Mouse (Mus musculus) spleen, postnatal 0 days (tissue): ENCODE data around the gene 2700081O15Rik. TPM values are rescaled to one million over a fixed set of nuclear protein-coding genes. Genes with fewer than 3 reads are reported as not detected.

ENCODE experiments used
- polyA plus RNA-seq: library from polyadenylated mRNA; unstranded; fragments of >200 nt; fragmentation: Nextera tagmentation; extraction: Ambion mirVana; gene quantifications from 2 replicates; pipeline ENCODE4 v1.2.1, GENCODE M21; 2015

2700081O15Rik gene
- 2.4 and 3.1 TPM in 2 replicates for polyA plus RNA-seq

DNA sequence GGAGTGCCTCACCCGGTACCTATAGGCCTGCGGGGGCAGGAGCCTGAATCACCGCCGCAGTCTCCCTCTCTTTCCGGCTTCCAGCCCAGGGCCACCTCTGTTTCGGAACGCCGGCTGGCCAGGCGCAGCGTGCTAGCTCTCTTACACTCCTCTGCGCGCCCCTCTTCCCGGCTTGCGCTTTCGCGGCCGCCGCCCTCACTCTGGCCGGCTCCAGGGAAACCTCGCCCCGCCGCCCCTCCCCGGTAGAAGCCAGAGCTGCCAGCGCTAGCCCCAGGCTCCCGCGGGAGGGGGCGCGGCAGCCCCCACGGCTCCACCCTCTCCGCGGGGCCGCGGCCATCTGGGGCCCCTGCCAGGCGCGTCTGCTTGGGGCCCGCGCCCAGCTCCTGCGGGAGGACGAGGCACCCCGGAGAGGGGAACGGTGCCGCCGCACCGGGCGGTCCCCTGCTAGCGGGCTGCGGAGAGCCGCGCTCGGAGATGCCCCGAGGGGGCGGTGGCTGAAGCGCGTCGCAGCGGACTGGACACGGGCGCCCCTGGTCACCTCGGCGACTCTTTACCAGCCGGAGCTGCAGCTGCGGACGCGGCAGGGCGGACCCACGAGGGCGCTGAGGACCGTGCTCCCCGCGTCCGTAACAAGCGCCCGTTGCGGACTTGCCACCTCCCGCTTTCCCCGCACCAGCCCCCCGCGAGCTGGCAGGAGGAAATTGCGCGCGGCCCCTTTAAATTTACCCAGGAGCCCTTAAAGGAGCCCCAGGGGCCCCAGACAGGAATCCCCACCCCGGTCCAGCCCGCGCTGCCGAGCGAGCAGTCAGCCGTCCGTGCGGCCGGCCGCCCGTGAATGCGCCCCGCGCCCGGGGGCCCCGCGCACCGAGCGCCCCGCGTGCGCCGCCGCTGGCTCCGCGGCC lies at the start of gene 2700081O15Rik:
TSS of gene 2700081O15Rik (plus strand) at position 792 of the 902 bp plus-strand sequence.

DNA sequence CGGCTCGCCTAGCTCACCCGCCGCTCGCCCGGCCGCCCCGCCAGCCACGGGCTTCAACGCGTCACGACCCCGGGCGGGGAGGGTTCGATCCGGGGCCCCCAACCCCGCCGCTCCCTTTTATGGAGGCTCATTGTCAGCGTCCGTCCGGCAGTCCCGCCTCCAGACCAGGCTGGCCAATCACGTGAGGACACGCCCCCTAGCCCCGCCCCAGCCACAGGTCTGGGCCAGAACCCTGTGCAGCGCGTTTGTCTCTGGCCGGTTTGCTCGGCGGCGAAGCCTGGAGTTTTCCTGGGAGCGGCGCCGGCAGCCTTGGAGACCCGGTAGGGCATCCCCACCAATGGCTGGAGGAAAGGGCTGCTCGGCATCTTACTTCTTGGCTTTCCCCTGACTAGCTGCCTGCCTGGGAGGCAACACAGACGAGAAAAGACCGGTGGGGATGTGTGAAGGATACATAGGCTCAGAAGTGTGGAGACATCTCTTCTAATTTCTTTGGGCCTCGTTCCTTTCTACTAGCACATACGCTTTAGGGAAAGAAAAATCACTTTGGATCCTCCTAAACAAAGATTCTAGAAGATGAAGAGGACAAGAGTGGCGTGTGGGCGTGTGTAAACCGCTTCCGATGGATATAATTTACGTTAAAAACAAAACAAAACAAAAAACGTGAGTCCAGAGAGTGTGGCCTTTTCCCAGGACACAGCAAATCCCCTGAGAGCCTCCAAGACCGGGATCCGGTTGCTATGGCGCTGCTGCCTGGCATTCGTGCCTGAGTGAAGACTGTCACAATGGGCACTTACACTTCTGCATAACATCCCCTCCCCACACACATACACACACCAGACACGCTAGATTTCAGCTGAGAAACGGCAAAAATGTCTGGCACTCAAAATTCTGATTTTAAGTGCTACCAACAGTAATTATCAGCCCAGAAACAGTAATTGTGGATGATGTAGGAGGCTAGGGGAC lies 34.2 kb upstream of the 2700081O15Rik start, which contains the start of gene Spindoc:
TSS of gene Spindoc (minus strand) at position 92 of the 963 bp plus-strand sequence.

Other genes with a start within 250 kb of the 2700081O15Rik start
- gene Otub1, start 211.3 kb upstream of the 2700081O15Rik start, polyA plus RNA-seq: 72.8 and 81.2 TPM in 2 replicates
- 818 and 869 TPM in 2 replicates for gene Cox8a, start 200.0 kb upstream of the 2700081O15Rik start, polyA plus RNA-seq
- gene Naa40, start 176.4 kb upstream of the 2700081O15Rik start, polyA plus RNA-seq: 32.8 and 34.8 TPM in 2 replicates
- gene Rcor2, start 150.3 kb upstream of the 2700081O15Rik start, polyA plus RNA-seq: 1.5 TPM in 2 replicates
- 25.2 and 32.3 TPM in 2 replicates for gene Mark2, start 75.8 kb upstream of the 2700081O15Rik start, polyA plus RNA-seq
- 7.6 and 10.6 TPM in 2 replicates for gene Spindoc, start 34.6 kb upstream of the 2700081O15Rik start, polyA plus RNA-seq
- gene Rtn3, start 65.7 kb downstream of the 2700081O15Rik start, polyA plus RNA-seq: 70.4 and 79.1 TPM in 2 replicates
- 13.7 and 14.1 TPM in 2 replicates for gene Atl3, start 76.4 kb downstream of the 2700081O15Rik start, polyA plus RNA-seq
- gene Pla2g16, start 139.8 kb downstream of the 2700081O15Rik start, polyA plus RNA-seq: 31.0 and 36.0 TPM in 2 replicates
- not detected in 2 replicates for gene Lgals12, start 189.6 kb downstream of the 2700081O15Rik start, polyA plus RNA-seq
- not detected in 2 replicates for gene Hrasls5, start 194.9 kb downstream of the 2700081O15Rik start, polyA plus RNA-seq